Comparison of ENCODE assay signal across 10 mouse cellular contexts in the genomic region with DNA sequence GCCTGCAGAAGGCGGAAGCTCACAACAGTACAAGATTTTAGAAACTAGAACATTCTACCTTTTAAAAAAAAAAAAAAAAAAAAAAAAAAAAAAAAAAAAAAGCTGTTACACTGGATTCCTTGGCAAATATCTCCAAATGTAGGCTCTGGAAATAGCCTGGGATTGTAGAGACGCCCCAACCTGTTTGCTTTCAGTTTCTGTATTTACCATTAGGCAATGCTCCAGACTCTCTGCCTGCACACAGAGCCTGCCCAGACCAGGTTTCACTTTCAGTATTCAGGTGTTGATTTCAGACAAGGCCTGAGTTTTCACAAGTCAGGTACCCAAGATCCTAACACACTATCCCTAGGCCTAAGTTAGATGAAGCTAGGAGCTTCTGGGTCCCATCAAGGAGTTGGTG. TPM values are rescaled to one million over a fixed set of nuclear protein-coding genes. Genes with fewer than 3 reads are reported as not detected.
DNase-seq lines count a peak whose midpoint lies in the region; ATAC-seq and TF ChIP-seq lines count a peak whose summit lies in the region.
"Had no signal": no experiment of that assay in that cellular context is flagged by ENCODE, and none has a peak within 500 bp of the region (broad histone marks: within the 10 kb centered on the region; RNA-seq: fewer than 3 reads in every experiment).

No protein-coding gene starts in this region.

- no peak for TF ChIP-seq CTCF in layer of hippocampus, adult 2 months (conservative IDR thresholded peaks at IDR 0.05)
- TF ChIP-seq CTCF in CH12.LX (conservative IDR thresholded peaks at IDR 0.05 in 1 of 2, IDR thresholded peaks at IDR 0.05 in 1 of 2; ENCODE audit: low read depth in 2 of 2, low read length in 2 of 2) = no peak

- no peaks in the 10 kb centered on the region for H3K36me3 ChIP-seq in CH12.LX (replicated peaks in 1 of 2; ENCODE audit: control insufficient read depth in 1 of 2, insufficient read depth in 1 of 2, low read length in 1 of 2)
- H3K36me3 ChIP-seq in embryonic facial prominence, embryonic 15.5 days = no peaks in the 10 kb centered on the region
- H3K36me3 ChIP-seq: liver, embryonic 13.5 days had no signal

- dilution Hi-C loops in CH12.LX (cut with MboI; ENCODE audit: extremely low pct_ligation_motif_present, extremely low pct_unique_long_range_greater_than_20kb, low sequenced_read_pairs) = no loop called here

- no peak for DNase-seq in layer of hippocampus, adult 2 months (ENCODE audit: low spot score in 2 of 2)
- DNase-seq in layer of hippocampus, postnatal 36 days = no peak
- DNase-seq in CH12.LX (ENCODE audit: extremely low read depth) = peak; percentile 69
- no peak for DNase-seq in urinary bladder, adult 18-20 months (ENCODE audit: low spot score in 2 of 2)
- DNase-seq: liver, embryonic 13.5 days had no signal

- 52% methylated on average over 2 of the region's 2 CpGs for WGBS in embryonic facial prominence, embryonic 15.5 days

- no peaks in the 10 kb centered on the region for H3K9me3 ChIP-seq in CH12.LX (replicated peaks; ENCODE audit: low read length)
- no peaks in the 10 kb centered on the region for H3K9me3 ChIP-seq in embryonic facial prominence, embryonic 15.5 days (replicated peaks)
- H3K9me3 ChIP-seq: liver, embryonic 13.5 days had no signal

- no peak overlapping the region for H3K4me3 ChIP-seq in layer of hippocampus, adult 2 months
- H3K4me3 ChIP-seq in CH12.LX (replicated peaks in 1 of 3; ENCODE audit: low read depth in 2 of 3, low read length in 2 of 3, poor library complexity in 1 of 3) = no peak overlapping the region
- H3K4me3 ChIP-seq in embryonic facial prominence, embryonic 15.5 days (replicated peaks) = no peak overlapping the region
- H3K4me3 ChIP-seq: erythroblast, embryonic 14.5 days; liver, embryonic 13.5 days had no signal

- in situ Hi-C loops in CH12.LX (cut with MboI; ENCODE audit: low pct_ligation_motif_present, low pct_unique_long_range_greater_than_20kb, low sequenced_read_pairs) = no loop called here

- ATAC-seq in embryonic facial prominence, embryonic 15.5 days (ENCODE audit: insufficient number of reproducible peaks, low FRiP score, low TSS enrichment, low read depth) = no peak
- ATAC-seq in megakaryocyte, adult 5-6 weeks (ENCODE audit: poor library complexity, severe bottlenecking) = peak; percentile 61
- no peak for ATAC-seq in megakaryocyte-erythroid progenitor cell, adult 5-6 weeks (replicated peaks; ENCODE audit: low FRiP score, low TSS enrichment, poor library complexity, severe bottlenecking)
- ATAC-seq: hindbrain, embryonic 16.5 days had no signal

- TF ChIP-seq EP300 in CH12.LX (IDR thresholded peaks at IDR 0.05; ENCODE audit: low read length) = peak; percentile 79

- peak overlapping the region; percentile 57; the same call in 1 of the 2 replicates for H3K27ac ChIP-seq in layer of hippocampus, adult 2 months
- no peak overlapping the region for H3K27ac ChIP-seq in CH12.LX (ENCODE audit: insufficient read depth, low read depth)
- peak overlapping the region; percentile 41; the same call in 1 of the 2 replicates for H3K27ac ChIP-seq in embryonic facial prominence, embryonic 15.5 days (replicated peaks)
- H3K27ac ChIP-seq: liver, embryonic 13.5 days had no signal

- no peak for TF ChIP-seq POLR2A in CH12.LX (IDR thresholded peaks at IDR 0.05; ENCODE audit: low read depth, low read length)

- H3K9ac ChIP-seq in CH12.LX (ENCODE audit: insufficient read depth, low read depth) = peak overlapping the region; percentile 3
- H3K9ac ChIP-seq in embryonic facial prominence, embryonic 15.5 days = no peak overlapping the region
- H3K9ac ChIP-seq: liver, embryonic 13.5 days had no signal

- no peaks in the 10 kb centered on the region for H3K79me2 ChIP-seq in CH12.LX (replicated peaks; ENCODE audit: control insufficient read depth, extremely low read depth, insufficient read depth, poor library complexity, severe bottlenecking)

- peaks cover 25 to 54% of the 10 kb centered on the region in 2 experiments for H3K4me1 ChIP-seq in CH12.LX (ENCODE audit: control insufficient read depth in 1 of 2, insufficient read depth in 2 of 2)
- H3K4me1 ChIP-seq in embryonic facial prominence, embryonic 15.5 days = peaks cover 58% of the 10 kb centered on the region

- no peak; the same call in none of the 2 replicates for TF ChIP-seq RAD21 in CH12.LX (IDR thresholded peaks at IDR 0.05; ENCODE audit: low read depth, low read length)

- peak overlapping the region; percentile 67 for H3K4me2 ChIP-seq in CH12.LX (ENCODE audit: insufficient read depth, low read depth, poor library complexity, severe bottlenecking)
- no peak overlapping the region for H3K4me2 ChIP-seq in embryonic facial prominence, embryonic 15.5 days (replicated peaks)
- H3K4me2 ChIP-seq: liver, embryonic 13.5 days had no signal

- no peaks in the 10 kb centered on the region for H3K27me3 ChIP-seq in CH12.LX (replicated peaks)
- H3K27me3 ChIP-seq in embryonic facial prominence, embryonic 15.5 days = no peaks in the 10 kb centered on the region

TF ChIP-seq in CH12.LX, 34 proteins besides CTCF, POLR2A, EP300 and RAD21 (continues in another document):
- no peak for TF ChIP-seq CHD1 (IDR thresholded peaks at IDR 0.05; ENCODE audit: low read depth, low read length)
- no peak for TF ChIP-seq ZKSCAN1 (IDR thresholded peaks at IDR 0.05; ENCODE audit: borderline replicate concordance, low read depth, low read length)
- TF ChIP-seq MAX (IDR thresholded peaks at IDR 0.05; ENCODE audit: low read length) = no peak
- TF ChIP-seq IRF4 (IDR thresholded peaks at IDR 0.05; ENCODE audit: low read depth, low read length) = peak; percentile 95
- no peak for TF ChIP-seq POLR2AphosphoS2 (IDR thresholded peaks at IDR 0.05; ENCODE audit: low read depth, low read length)
- TF ChIP-seq HCFC1 (IDR thresholded peaks at IDR 0.05; ENCODE audit: low read depth, low read length) = peak; percentile 13; the same call in 1 of the 2 replicates
- TF ChIP-seq MXI1 (IDR thresholded peaks at IDR 0.05; ENCODE audit: low read depth, low read length) = 0 out of 2 replicates have a peak, but pooled peaks have one; percentile 21
- no peak for TF ChIP-seq NRF1 (IDR thresholded peaks at IDR 0.05; ENCODE audit: low read depth, low read length)
- peak; percentile 62 for TF ChIP-seq TCF12 (IDR thresholded peaks at IDR 0.05; ENCODE audit: low read depth, low read length)
- TF ChIP-seq USF2 (conservative IDR thresholded peaks at IDR 0.05; ENCODE audit: low read depth, low read length) = no peak
- TF ChIP-seq ETS1 (conservative IDR thresholded peaks at IDR 0.05; ENCODE audit: low read depth, low read length) = peak; percentile 92
- TF ChIP-seq MAFK (IDR thresholded peaks at IDR 0.05; ENCODE audit: insufficient replicate concordance, low read length) = no peak
- TF ChIP-seq JUN (IDR thresholded peaks at IDR 0.05; ENCODE audit: insufficient read depth, low read depth, low read length) = no peak
- TF ChIP-seq E2F4 (IDR thresholded peaks at IDR 0.05; ENCODE audit: insufficient replicate concordance, low read depth, low read length) = no peak
- no peak for TF ChIP-seq SIN3A (IDR thresholded peaks at IDR 0.05; ENCODE audit: low read length)

RNA-seq across cellular contexts. Expression of a gene that starts 44.3 kb away (rescaled TPM):
- total RNA-seq in layer of hippocampus, adult 2 months (2021) = under 1 TPM; 0.59 to 0.97 TPM
- total RNA-seq in layer of hippocampus, postnatal 36 days (2021) = under 1 TPM; 0.42 to 0.66 TPM
- total RNA-seq in CH12.LX (2012; rRNA removed) (26.1 and 29.1 TPM in 2 replicates), CH12.LX (2014; rRNA removed) (17.3 and 18.8 TPM in 2 replicates)
- polyA plus RNA-seq in CH12.LX (2012; ENCODE audit: insufficient read length, low read depth) = 23.0 and 27.6 TPM in 2 replicates
- 15.3 and 15.4 TPM in 2 replicates for polyA plus RNA-seq in embryonic facial prominence, embryonic 15.5 days (2015; fragmentation: Nextera tagmentation; extraction: Ambion mirVana)
- total RNA-seq in megakaryocyte, adult 5-6 weeks (2015) = 0.54 and 0.59 TPM in 2 replicates
- total RNA-seq in megakaryocyte, adult 5-6 weeks (2017) = 0.73 and 1.7 TPM in 2 replicates
- 0.39 and 1.4 TPM in 2 replicates for total RNA-seq in megakaryocyte-erythroid progenitor cell, adult 5-6 weeks (2014; fragmentation: Nextera tagmentation)
- 0.80 and 1.1 TPM in 2 replicates for total RNA-seq in megakaryocyte-erythroid progenitor cell, adult 5-6 weeks (2017)

RNA-seq across cellular contexts. Expression of a gene that starts 47.4 kb away (rescaled TPM):
- total RNA-seq in layer of hippocampus, adult 2 months (2021) = not detected
- total RNA-seq in layer of hippocampus, postnatal 36 days (2021) = not detected
- 0.25 TPM in 1 of 2 replicates, not detected in the other for total RNA-seq in CH12.LX (2012; rRNA removed)
- total RNA-seq in CH12.LX (2014; rRNA removed) = not detected in 2 replicates
- 0.43 TPM in 1 of 2 replicates, not detected in the other for polyA plus RNA-seq in CH12.LX (2012; ENCODE audit: insufficient read length, low read depth)
- not detected in 2 replicates for polyA plus RNA-seq in embryonic facial prominence, embryonic 15.5 days (2015; fragmentation: Nextera tagmentation; extraction: Ambion mirVana)
- not detected in 2 replicates for total RNA-seq in megakaryocyte, adult 5-6 weeks (2015)
- not detected in 2 replicates for total RNA-seq in megakaryocyte, adult 5-6 weeks (2017)
- not detected in 2 replicates for total RNA-seq in megakaryocyte-erythroid progenitor cell, adult 5-6 weeks (2014; fragmentation: Nextera tagmentation)
- not detected in 2 replicates for total RNA-seq in megakaryocyte-erythroid progenitor cell, adult 5-6 weeks (2017)
- polyA plus RNA-seq: erythroblast, embryonic 14.5 days; liver, embryonic 13.5 days had no signal

RNA-seq across cellular contexts. Expression of a gene that starts 49.6 kb away (rescaled TPM):
- total RNA-seq in layer of hippocampus, adult 2 months (2021) = not detected
- total RNA-seq in layer of hippocampus, postnatal 36 days (2021) = not detected
- total RNA-seq in CH12.LX (2012; rRNA removed) (not detected in 2 replicates), CH12.LX (2014; rRNA removed) (not detected in 2 replicates)
- polyA plus RNA-seq in CH12.LX (2012; ENCODE audit: insufficient read length, low read depth) = not detected in 2 replicates
- not detected in 2 replicates for polyA plus RNA-seq in embryonic facial prominence, embryonic 15.5 days (2015; fragmentation: Nextera tagmentation; extraction: Ambion mirVana)
- not detected in 2 replicates for total RNA-seq in megakaryocyte, adult 5-6 weeks (2015)
- total RNA-seq in megakaryocyte, adult 5-6 weeks (2017) = not detected in 2 replicates
- not detected in 2 replicates for total RNA-seq in megakaryocyte-erythroid progenitor cell, adult 5-6 weeks (2014; fragmentation: Nextera tagmentation)
- not detected in 2 replicates for total RNA-seq in megakaryocyte-erythroid progenitor cell, adult 5-6 weeks (2017)
- polyA plus RNA-seq: erythroblast, embryonic 14.5 days; hindbrain, embryonic 16.5 days; liver, embryonic 13.5 days had no signal

RNA-seq across cellular contexts. Expression of a gene that starts 54.9 kb away (rescaled TPM):
- not detected for total RNA-seq in layer of hippocampus, adult 2 months (2021)
- total RNA-seq in layer of hippocampus, postnatal 36 days (2021) = not detected
- total RNA-seq in CH12.LX (2012; rRNA removed) (not detected in 2 replicates), CH12.LX (2014; rRNA removed) (not detected in 2 replicates)
- not detected in 2 replicates for polyA plus RNA-seq in CH12.LX (2012; ENCODE audit: insufficient read length, low read depth)
- not detected in 2 replicates for polyA plus RNA-seq in embryonic facial prominence, embryonic 15.5 days (2015; fragmentation: Nextera tagmentation; extraction: Ambion mirVana)
- total RNA-seq in megakaryocyte, adult 5-6 weeks (2015) = not detected in 2 replicates
- total RNA-seq in megakaryocyte, adult 5-6 weeks (2017) = not detected in 2 replicates
- total RNA-seq in megakaryocyte-erythroid progenitor cell, adult 5-6 weeks (2014; fragmentation: Nextera tagmentation) = not detected in 2 replicates
- not detected in 2 replicates for total RNA-seq in megakaryocyte-erythroid progenitor cell, adult 5-6 weeks (2017)
- polyA plus RNA-seq: erythroblast, embryonic 14.5 days; hindbrain, embryonic 16.5 days; liver, embryonic 13.5 days had no signal

Comparison
In these comparisons a context has a peak if more than half of its experiments do, and no peak if none do; other contexts are left out.
1. RNA of a gene that starts 44.3 kb away (total RNA-seq): 17.3 to 29.1 TPM in CH12.LX; 0.59 to 0.97 TPM in layer of hippocampus, adult 2 months, 0.39 to 1.4 TPM in megakaryocyte-erythroid progenitor cell, adult 5-6 weeks, 0.54 to 1.7 TPM in megakaryocyte, adult 5-6 weeks and 0.42 to 0.66 TPM in layer of hippocampus, postnatal 36 days; every median in the first group is over 4 times any median in the second.